Mouse (Mus musculus) ES-Bruce4 (cell line): Measurements from ENCODE around the gene Lurap1l.

Source experiments
- CTCF ChIP-seq: IDR thresholded peaks from one replicate; pipeline ENCODE4 v1.8.1; 2011; ENCODE audit warnings: low read depth, low read length
- EP300 ChIP-seq: IDR thresholded peaks from 2 replicates; pipeline ENCODE4 v1.6.1; 2011; ENCODE audit warnings: low read depth, low read length; ENCODE audit not compliant: insufficient read depth
- POLR2A ChIP-seq: IDR thresholded peaks from one replicate; pipeline ENCODE4 v1.8.1; 2011; ENCODE audit warnings: low read length; ENCODE audit not compliant: insufficient read depth

DNA sequence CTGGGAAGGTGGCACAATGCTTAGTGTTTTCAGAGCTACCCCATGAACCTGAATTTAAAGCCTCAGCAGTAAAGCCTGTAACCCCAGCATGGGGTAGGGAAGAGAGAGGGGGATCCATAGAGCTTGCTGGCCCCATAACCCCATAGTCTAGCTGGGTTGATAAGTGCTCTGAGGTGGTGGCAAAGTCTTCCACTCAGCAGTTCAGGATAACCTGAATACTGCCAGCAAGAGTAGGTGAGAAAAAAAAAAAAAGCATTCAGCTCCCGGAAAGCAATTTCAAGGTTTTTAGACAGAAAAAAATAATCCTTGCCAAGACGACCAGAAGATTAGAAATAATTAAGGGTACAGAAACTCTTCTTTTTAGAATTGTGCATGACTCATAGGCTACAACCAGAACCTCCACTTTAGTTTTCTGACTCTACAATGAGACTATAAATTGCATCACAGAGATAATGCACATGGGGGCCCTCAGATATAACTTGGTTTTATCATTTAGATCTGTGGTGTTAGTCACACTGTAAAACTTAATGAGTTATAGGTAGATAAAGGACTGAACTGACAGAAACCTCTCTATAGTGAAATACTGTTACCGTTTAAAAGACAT lies 8.2 kb downstream of the Lurap1l start:
- no peak for TF ChIP-seq EP300
- no peak for TF ChIP-seq CTCF
- TF ChIP-seq POLR2A: no peak
